Mouse (Mus musculus): ENCODE measurements around the gene 1700069L16Rik. TPM values are rescaled to one million over a fixed set of nuclear protein-coding genes. Genes with fewer than 3 reads are reported as not detected.

Gene 1700069L16Rik
- total RNA-seq, 2 experiments from 2014 or later, result not detected

- no peak for DNase-seq (ENCODE audit: low spot score in 2 of 2)
Observed at GRCm38 (mm10) chr5:113690866-113691265, 33.7 kb downstream of the 1700069L16Rik start.

- DNase-seq (ENCODE audit: low spot score in 2 of 2), result peak; percentile 17 to 36
Observed at GRCm38 (mm10) chr5:113690069-113690548, 34.5 kb downstream of the 1700069L16Rik start.

- DNase-seq (ENCODE audit: low spot score in 2 of 2), result no peak
Observed at GRCm38 (mm10) chr5:113687514-113687913, 37.1 kb downstream of the 1700069L16Rik start.

- no peak for DNase-seq (ENCODE audit: low spot score in 2 of 2)
Observed at GRCm38 (mm10) chr5:113685471-113685870, 39.1 kb downstream of the 1700069L16Rik start.

- no peak for DNase-seq (ENCODE audit: low spot score in 2 of 2)
Observed at GRCm38 (mm10) chr5:113683246-113683645, 41.3 kb downstream of the 1700069L16Rik start.

- DNase-seq (ENCODE audit: low spot score in 2 of 2), result no peak
Observed at GRCm38 (mm10) chr5:113682472-113682871, 42.1 kb downstream of the 1700069L16Rik start.

GRCm38 (mm10) chr5:113681219-113681618 lies 43.4 kb downstream of the 1700069L16Rik start:
- no peak for DNase-seq (ENCODE audit: low spot score in 2 of 2)

GRCm38 (mm10) chr5:113679509-113679908 lies 45.1 kb downstream of the 1700069L16Rik start:
- no peak for DNase-seq (ENCODE audit: low spot score in 2 of 2)

- no peak for DNase-seq (ENCODE audit: low spot score in 2 of 2)
Observed at GRCm38 (mm10) chr5:113678743-113679452, 45.7 kb downstream of the 1700069L16Rik start.

- no peak for DNase-seq (ENCODE audit: low spot score in 2 of 2)
Observed at GRCm38 (mm10) chr5:113677541-113677940, 47.0 kb downstream of the 1700069L16Rik start.

- no peak for DNase-seq (ENCODE audit: low spot score in 2 of 2)
Observed at GRCm38 (mm10) chr5:113674851-113675250, 49.7 kb downstream of the 1700069L16Rik start.

GRCm38 (mm10) chr5:113672456-113672855 lies 52.1 kb downstream of the 1700069L16Rik start:
- DNase-seq (ENCODE audit: low spot score in 2 of 2), result no peak

- no peak for DNase-seq (ENCODE audit: low spot score in 2 of 2)
Observed at GRCm38 (mm10) chr5:113670597-113670996, 54.0 kb downstream of the 1700069L16Rik start.

- no peak for DNase-seq (ENCODE audit: low spot score in 2 of 2)
Observed at GRCm38 (mm10) chr5:113670110-113670509, 54.5 kb downstream of the 1700069L16Rik start.

GRCm38 (mm10) chr5:113664629-113665195 lies 59.9 kb downstream of the 1700069L16Rik start:
- DNase-seq (ENCODE audit: low spot score in 2 of 2), result no peak

GRCm38 (mm10) chr5:113664127-113664526 lies 60.4 kb downstream of the 1700069L16Rik start:
- DNase-seq (ENCODE audit: low spot score in 2 of 2), result no peak

GRCm38 (mm10) chr5:113660872-113661271 lies 63.7 kb downstream of the 1700069L16Rik start:
- DNase-seq (ENCODE audit: low spot score in 2 of 2), result no peak

- DNase-seq (ENCODE audit: low spot score in 2 of 2), result no peak
Observed at GRCm38 (mm10) chr5:113654821-113655220, 69.8 kb downstream of the 1700069L16Rik start.

GRCm38 (mm10) chr5:113654206-113654605 lies 70.4 kb downstream of the 1700069L16Rik start:
- no peak for DNase-seq (ENCODE audit: low spot score in 2 of 2)

GRCm38 (mm10) chr5:113652215-113652614 lies 72.4 kb downstream of the 1700069L16Rik start:
- DNase-seq (ENCODE audit: low spot score in 2 of 2), result no peak

GRCm38 (mm10) chr5:113650035-113650865 lies 74.3 kb downstream of the 1700069L16Rik start, which contains the start of gene Cmklr1:
Cmklr1 (minus strand) TSS chr5:113650426.
- no peak for DNase-seq (ENCODE audit: low spot score in 2 of 2)
